Mouse (Mus musculus) hindbrain, embryonic 16.5 days (tissue): ENCODE results near the gene Pnrc1. TPM values are rescaled to one million over a fixed set of nuclear protein-coding genes. Genes with fewer than 3 reads are reported as not detected.

Experiments used
- ATAC-seq: fragments of 200-750 bp; cut with Nextera tagmentation; 2 replicates; pipeline ENCODE4 v1.8.0; 2017; ENCODE audit warnings: moderate TSS enrichment, moderate library complexity
- H3K27ac ChIP-seq: fragments of 300-500 bp; sonication (generic); 2 replicates; pipeline ENCODE4 v1.5.1; 2014; ENCODE audit warnings: low read depth, mild to moderate bottlenecking, control low read depth, low read length, moderate library complexity
- H3K27me3 ChIP-seq: fragments of 300-500 bp; sonication (generic); replicated peaks from 2 replicates; pipeline ENCODE4 v1.6.1; 2014; ENCODE audit warnings: low read length; ENCODE audit not compliant: control insufficient read depth, insufficient read depth
- H3K36me3 ChIP-seq: fragments of 300-500 bp; sonication (generic); 2 replicates; pipeline ENCODE4 v1.6.1; 2014; ENCODE audit warnings: mild to moderate bottlenecking, low read length, moderate library complexity, mixed read lengths; ENCODE audit not compliant: control insufficient read depth, insufficient read depth
- H3K4me1 ChIP-seq: fragments of 300-500 bp; sonication (generic); 2 replicates; pipeline ENCODE4 v1.6.1; 2014; ENCODE audit warnings: low read depth, low read length; ENCODE audit not compliant: control insufficient read depth, insufficient read depth
- H3K4me2 ChIP-seq: fragments of 300-500 bp; sonication (generic); 2 replicates; pipeline ENCODE4 v1.6.1; 2014; ENCODE audit warnings: mild to moderate bottlenecking, low read length, control low read depth, moderate library complexity
- H3K4me3 ChIP-seq: fragments of 300-500 bp; sonication (generic); 2 replicates; pipeline ENCODE4 v1.5.1; 2014; ENCODE audit warnings: mild to moderate bottlenecking, low read length, control low read depth, moderate library complexity
- H3K9ac ChIP-seq: fragments of 300-500 bp; sonication (generic); 2 replicates; pipeline ENCODE4 v1.6.1; 2014; ENCODE audit warnings: low read depth, mild to moderate bottlenecking, control low read depth, low read length, moderate library complexity
- H3K9me3 ChIP-seq: fragments of 300-500 bp; sonication (generic); 2 replicates; pipeline ENCODE4 v1.6.1; 2014; ENCODE audit warnings: mild to moderate bottlenecking, low read length, moderate library complexity; ENCODE audit not compliant: control insufficient read depth
- WGBS: fragments of 180-500 bp; shearing (Covaris S2); extraction: QIAGEN DNeasy Blood & Tissue Kit; methylation state at CpG from one replicate; pipeline ENCODE4 v1.1.7; 2014; 5-methylcytosine and 5-hydroxymethylcytosine counted together
- polyA plus RNA-seq: library from polyadenylated mRNA; unstranded; fragments of >200 nt; fragmentation: Nextera tagmentation; extraction: Ambion mirVana; gene quantifications from 2 replicates; pipeline ENCODE4 v1.2.1, GENCODE M21; 2015

Pnrc1 gene
- polyA plus RNA-seq, 1 experiment from 2014 or later, result 44.9 TPM

- H3K4me3 ChIP-seq, result no peak overlapping the region
- H3K9ac ChIP-seq, result no peak overlapping the region
- H3K4me1 ChIP-seq, result peaks cover 14% of the 10 kb centered on the region
- peaks cover 2% of the 10 kb centered on the region; the same call in 1 of the 2 replicates for H3K36me3 ChIP-seq
- H3K4me2 ChIP-seq, result no peak overlapping the region
- no peaks in the 10 kb centered on the region for H3K27me3 ChIP-seq
- no peak for ATAC-seq
- H3K27ac ChIP-seq, result no peak overlapping the region
- no peaks in the 10 kb centered on the region for H3K9me3 ChIP-seq
- 45% methylated on average over 1 of the region's 1 CpGs for whole genome bisulfite sequencing
Measured at GRCm38 (mm10) chr4:33249716-33250230, 40.2 kb downstream of the Pnrc1 start.

- Histone ChIP-seq H3K27ac (peak overlapping the region; percentile 100), H3K9me3 (no peaks in the 10 kb centered on the region), H3K4me2 (peak overlapping the region; percentile 69), H3K36me3 (peaks cover 8% of the 10 kb centered on the region), H3K9ac (peak overlapping the region; percentile 98), H3K4me1 (peaks cover 14% of the 10 kb centered on the region), H3K4me3 (peak overlapping the region; percentile 99), H3K27me3 (no peaks in the 10 kb centered on the region)
- ATAC-seq, result no peak
- WGBS, result under 1% methylated on average over 4 of the region's 4 CpGs
Measured at GRCm38 (mm10) chr4:33248915-33249314, 41.0 kb downstream of the Pnrc1 start.

DNA sequence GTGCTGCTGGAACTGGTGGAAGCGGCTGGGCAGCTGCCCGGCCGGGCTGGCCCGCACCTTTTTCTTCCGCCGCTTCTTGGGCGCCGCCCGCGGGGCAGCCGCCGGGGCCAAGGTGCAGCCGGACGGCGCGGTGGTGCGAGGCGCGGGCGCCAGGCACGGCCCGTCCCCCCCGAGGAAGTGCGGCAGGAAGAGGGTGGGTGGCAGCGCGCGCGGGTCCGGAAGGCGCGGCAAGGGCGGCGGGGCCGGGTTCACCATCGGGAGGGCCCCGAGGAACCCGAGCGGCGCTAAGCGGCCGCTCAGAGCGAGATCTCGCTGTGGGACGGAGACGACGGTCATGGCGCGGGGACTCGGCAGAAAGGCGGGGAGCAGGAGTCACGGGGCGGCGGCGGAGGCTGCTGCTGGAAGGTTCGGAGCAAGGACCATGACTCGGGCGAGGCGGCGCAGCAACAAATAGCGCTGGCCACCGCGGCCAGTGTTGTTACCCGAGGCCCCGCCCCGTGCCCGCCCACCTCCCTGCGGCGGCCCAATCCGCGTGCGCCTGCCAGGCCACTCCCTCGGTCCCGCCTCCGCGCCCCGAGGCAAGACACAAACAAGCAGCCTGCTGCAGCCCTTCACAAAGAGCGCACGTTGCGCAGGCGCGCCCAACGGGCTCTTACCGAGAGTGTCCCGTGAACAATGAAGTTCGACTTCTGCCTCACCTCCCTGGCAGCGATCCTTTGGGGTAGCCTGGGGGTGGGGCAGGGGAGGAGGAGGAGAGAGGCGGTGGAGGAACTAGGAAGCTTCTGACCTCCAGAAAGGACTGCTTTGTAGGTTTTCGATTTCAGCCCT lies 41.7 kb downstream of the Pnrc1 start:
- H3K27me3 ChIP-seq, result no peaks in the 10 kb centered on the region
- H3K4me1 ChIP-seq, result peaks cover 14% of the 10 kb centered on the region
- H3K4me3 ChIP-seq, result peak overlapping the region; percentile 99
- H3K4me2 ChIP-seq, result peak overlapping the region; percentile 69
- H3K9me3 ChIP-seq, result no peaks in the 10 kb centered on the region
- peak overlapping the region; percentile 98 for H3K9ac ChIP-seq
- peak overlapping the region; percentile 100 for H3K27ac ChIP-seq
- peaks cover 10% of the 10 kb centered on the region for H3K36me3 ChIP-seq
- under 1% methylated on average over 68 of the region's 88 CpGs for WGBS
- peak; percentile 93 for ATAC-seq

DNA sequence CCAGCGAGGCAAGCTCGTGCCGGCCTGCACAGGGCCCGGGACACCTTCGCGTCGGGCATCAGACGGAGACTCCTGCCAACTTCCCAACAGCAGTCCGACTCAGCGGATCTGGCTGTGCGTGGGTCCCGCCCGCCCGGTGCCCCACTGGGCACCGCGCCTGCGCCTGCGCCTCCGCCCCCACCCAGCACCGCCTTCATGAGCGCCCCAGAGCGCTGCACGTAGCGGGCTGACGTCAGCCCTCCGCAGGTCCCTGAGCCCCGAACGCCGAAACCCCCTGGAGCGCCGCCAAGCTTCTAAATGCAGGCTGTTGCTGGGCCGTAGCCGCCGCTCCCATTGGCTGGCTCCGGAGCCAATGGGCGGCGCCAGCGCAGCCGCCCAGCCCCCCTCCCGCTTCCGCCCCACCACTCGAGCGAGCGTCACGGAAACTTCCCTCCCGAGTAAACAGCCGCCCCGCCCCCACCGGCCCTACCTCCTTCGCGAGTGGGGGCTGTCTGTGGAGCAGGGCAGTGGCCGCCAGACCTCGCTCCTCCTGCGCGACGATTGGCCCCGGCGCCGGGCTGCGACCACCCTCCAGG lies 42.4 kb downstream of the Pnrc1 start:
- under 1% methylated on average over 58 of the region's 60 CpGs for WGBS
- no peaks in the 10 kb centered on the region for H3K9me3 ChIP-seq
- H3K27ac ChIP-seq, result peak overlapping the region; percentile 100
- peak; percentile 95 for ATAC-seq
- peak overlapping the region; percentile 56 for H3K4me2 ChIP-seq
- no peaks in the 10 kb centered on the region for H3K27me3 ChIP-seq
- H3K36me3 ChIP-seq, result peaks cover 12% of the 10 kb centered on the region
- H3K4me3 ChIP-seq, result peak overlapping the region; percentile 99
- H3K4me1 ChIP-seq, result peaks cover 14% of the 10 kb centered on the region
- H3K9ac ChIP-seq, result peak overlapping the region; percentile 98

DNA sequence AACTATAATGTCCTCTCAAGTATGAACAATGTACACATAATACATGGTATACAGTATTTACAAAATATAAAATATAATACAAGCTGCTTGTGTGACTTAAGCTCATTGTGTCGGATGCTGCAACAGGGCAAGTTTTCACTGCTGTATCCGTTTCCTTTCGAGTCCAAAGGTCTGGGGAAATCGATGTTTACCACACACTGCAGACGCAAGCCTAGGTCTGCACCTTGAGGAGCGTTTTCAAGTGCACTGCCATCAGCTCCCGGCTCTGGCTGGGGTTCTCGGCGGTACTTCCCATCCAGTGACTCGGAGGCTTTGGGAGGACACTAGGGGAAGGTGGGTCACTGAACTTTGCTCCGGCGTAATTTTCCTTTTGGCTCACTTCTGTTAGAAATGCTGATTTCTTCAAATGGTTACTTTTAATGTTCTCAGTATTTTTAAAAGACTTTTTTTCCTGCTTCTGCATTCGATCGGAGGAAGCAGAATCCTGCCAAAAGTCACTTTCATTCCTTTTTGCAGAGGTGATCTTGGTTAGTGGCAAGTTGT lies 44.0 kb downstream of the Pnrc1 start:
- 88% methylated on average over 14 of the region's 14 CpGs for WGBS
- Histone ChIP-seq H3K4me3 (no peak overlapping the region), H3K4me1 (peaks cover 14% of the 10 kb centered on the region), H3K27me3 (no peaks in the 10 kb centered on the region), H3K36me3 (peaks cover 14% of the 10 kb centered on the region), H3K27ac (no peak overlapping the region), H3K4me2 (peak overlapping the region; percentile 56), H3K9ac (no peak overlapping the region), H3K9me3 (no peaks in the 10 kb centered on the region)
- ATAC-seq, result no peak

DNA sequence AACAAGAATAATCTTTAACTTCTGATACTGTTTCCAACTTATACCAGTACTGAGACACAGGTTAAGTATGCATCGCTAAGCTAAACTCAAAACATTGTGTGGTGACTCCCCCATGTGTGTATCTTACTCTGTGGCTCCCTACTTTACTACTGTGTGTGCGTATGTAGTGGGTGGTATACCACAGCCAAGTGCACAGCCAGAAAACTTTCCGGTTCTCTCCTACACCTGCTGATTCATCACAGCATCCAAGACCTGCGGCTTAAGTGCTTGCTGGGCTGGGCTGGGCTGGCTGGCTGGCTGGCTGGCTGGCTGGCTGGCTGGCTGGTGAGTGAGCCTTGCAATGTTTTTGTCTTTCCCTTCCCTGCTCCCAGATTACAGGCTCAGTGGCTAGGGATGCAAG lies 46.0 kb downstream of the Pnrc1 start:
- WGBS, result 92% methylated on average over 4 of the region's 4 CpGs
- Histone ChIP-seq H3K4me1 (peaks cover 11% of the 10 kb centered on the region), H3K27ac (no peak overlapping the region), H3K9me3 (no peaks in the 10 kb centered on the region), H3K4me3 (no peak overlapping the region), H3K36me3 (peaks cover 14% of the 10 kb centered on the region), H3K9ac (no peak overlapping the region), H3K27me3 (no peaks in the 10 kb centered on the region), H3K4me2 (no peak overlapping the region)
- no peak for ATAC-seq

GRCm38 (mm10) chr4:33243016-33243758 lies 46.8 kb downstream of the Pnrc1 start:
- no peak overlapping the region for H3K4me2 ChIP-seq
- no peak overlapping the region for H3K27ac ChIP-seq
- ATAC-seq, result no peak
- H3K27me3 ChIP-seq, result no peaks in the 10 kb centered on the region
- WGBS, result 85% methylated on average over 12 of the region's 12 CpGs
- peaks cover 14% of the 10 kb centered on the region for H3K36me3 ChIP-seq
- H3K4me3 ChIP-seq, result no peak overlapping the region
- H3K4me1 ChIP-seq, result peaks cover 11% of the 10 kb centered on the region
- H3K9me3 ChIP-seq, result no peaks in the 10 kb centered on the region
- H3K9ac ChIP-seq, result no peak overlapping the region

DNA sequence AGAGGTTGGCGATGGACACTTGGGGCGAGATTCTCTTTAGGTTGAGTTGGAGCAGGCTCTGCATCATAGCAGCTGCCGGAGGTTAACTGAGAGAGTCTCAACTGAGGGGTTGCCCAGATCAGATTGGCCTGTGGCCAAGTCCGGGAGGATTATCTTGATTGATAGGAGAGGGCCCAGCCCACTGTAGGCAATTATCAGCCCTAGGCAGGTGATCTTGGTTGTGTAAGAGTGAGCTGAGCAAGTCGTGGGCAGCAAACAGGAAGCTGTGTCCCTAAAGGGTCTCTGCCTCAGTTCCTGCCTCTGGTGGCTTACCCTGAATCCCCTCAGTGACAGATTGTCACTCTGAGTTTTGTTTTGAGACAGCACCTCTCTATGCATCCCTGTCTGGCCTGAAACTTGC lies 47.4 kb downstream of the Pnrc1 start:
- H3K27ac ChIP-seq, result no peak overlapping the region
- peaks cover 14% of the 10 kb centered on the region for H3K36me3 ChIP-seq
- no peaks in the 10 kb centered on the region for H3K9me3 ChIP-seq
- no peak for ATAC-seq
- no peaks in the 10 kb centered on the region for H3K27me3 ChIP-seq
- H3K9ac ChIP-seq, result no peak overlapping the region
- no peak overlapping the region for H3K4me3 ChIP-seq
- peaks cover 11% of the 10 kb centered on the region for H3K4me1 ChIP-seq
- 58% methylated on average over 5 of the region's 5 CpGs for WGBS
- no peak overlapping the region for H3K4me2 ChIP-seq
